Mouse (Mus musculus) embryonic facial prominence, embryonic 10.5 days (tissue): ENCODE results near the gene Msl1. TPM values are rescaled to one million over a fixed set of nuclear protein-coding genes. Genes with fewer than 3 reads are reported as not detected.

Experiments
- DNase-seq: peaks from one replicate; pipeline ENCODE4 v3.0.0-alpha.2; 2017; ENCODE audit warnings: low spot score
- H3K27ac ChIP-seq: fragments of 300-500 bp; sonication (generic); replicated peaks from 2 replicates; pipeline ENCODE4 v1.5.1; 2016; ENCODE audit warnings: mild to moderate bottlenecking
- H3K27me3 ChIP-seq: fragments of 300-500 bp; sonication (generic); replicated peaks from 2 replicates; pipeline ENCODE4 v1.6.1; 2016; ENCODE audit warnings: low read depth, mild to moderate bottlenecking; ENCODE audit not compliant: poor library complexity, severe bottlenecking
- H3K36me3 ChIP-seq: fragments of 300-500 bp; sonication (generic); replicated peaks from 2 replicates; pipeline ENCODE4 v1.6.1; 2016; ENCODE audit warnings: mild to moderate bottlenecking, moderate library complexity
- H3K4me1 ChIP-seq: fragments of 300-500 bp; sonication (generic); 2 replicates; pipeline ENCODE4 v1.6.1; 2016
- H3K4me3 ChIP-seq: fragments of 300-500 bp; sonication (generic); 2 replicates; pipeline ENCODE4 v1.5.1; 2016; ENCODE audit warnings: mild to moderate bottlenecking, moderate library complexity
- H3K9me3 ChIP-seq: fragments of 300-500 bp; sonication (generic); 2 replicates; pipeline ENCODE4 v1.6.1; 2016; ENCODE audit warnings: mild to moderate bottlenecking
- WGBS: fragments of 180-500 bp; shearing (Covaris S2); methylation state at CpG from one replicate; pipeline ENCODE4 v1.1.7; 2016; 5-methylcytosine and 5-hydroxymethylcytosine counted together
- polyA plus RNA-seq: library from polyadenylated mRNA; unstranded; fragments of >200 nt; fragmentation: Nextera tagmentation; extraction: Ambion mirVana; gene quantifications from 2 replicates; pipeline ENCODE4 v1.2.1, GENCODE M21; 2016

Msl1 gene
- polyA plus RNA-seq, 1 experiment from 2014 or later: 23.4 TPM

DNA sequence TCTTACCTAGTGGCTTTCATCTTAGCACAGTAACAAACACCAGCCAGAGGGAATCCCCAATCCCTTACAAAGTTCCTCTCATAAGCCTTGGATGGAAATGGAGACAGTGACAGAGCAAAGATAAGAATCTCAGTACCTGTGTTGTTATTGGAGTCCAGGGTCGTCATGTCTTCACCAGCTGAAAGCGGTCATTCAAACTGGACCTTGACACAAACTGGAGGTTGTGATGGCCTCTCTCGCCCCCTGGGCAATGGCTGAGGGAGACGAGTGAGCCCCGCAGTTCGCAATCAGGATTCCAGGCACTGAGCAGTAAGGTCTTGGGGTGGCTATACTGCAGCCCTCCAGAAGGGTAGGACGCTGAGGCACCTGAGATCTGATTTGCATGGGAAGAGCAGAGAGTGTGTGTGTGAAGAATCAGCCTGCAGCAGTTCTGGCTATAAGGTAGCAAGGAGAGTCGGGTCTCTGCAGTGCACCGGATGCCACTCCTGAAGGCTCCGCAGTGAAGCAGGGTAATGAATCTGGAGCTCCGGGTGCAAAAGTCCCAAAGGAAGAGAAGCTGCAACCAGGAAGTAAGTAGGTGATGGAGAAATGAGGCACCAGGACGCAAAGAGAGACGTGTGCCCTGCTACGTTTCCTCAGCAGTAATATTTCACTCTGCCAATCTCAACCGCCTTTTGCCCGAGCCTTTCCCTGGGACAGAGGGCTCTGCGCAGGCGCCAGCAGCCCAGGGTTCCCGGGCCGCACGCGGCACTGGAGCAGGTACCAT lies 20.6 kb upstream of the Msl1 start, which contains the start of gene Nr1d1:
Nr1d1 (minus strand) TSS at position 752 of the 766 bp plus-strand sequence.
- Histone ChIP-seq H3K4me3 (peak within 1 kb of the TSS; percentile 60), H3K4me1 (peaks cover 54% of the 10 kb centered on the region), H3K27ac (peak within 1 kb of the TSS; percentile 85), H3K9me3 (no peaks in the 10 kb centered on the region), H3K27me3 (no peaks in the 10 kb centered on the region), H3K36me3 (peaks cover 16% of the 10 kb centered on the region)
- no peak for DNase-seq
- 1% methylated on average over 22 of the region's 22 CpGs for WGBS

DNA sequence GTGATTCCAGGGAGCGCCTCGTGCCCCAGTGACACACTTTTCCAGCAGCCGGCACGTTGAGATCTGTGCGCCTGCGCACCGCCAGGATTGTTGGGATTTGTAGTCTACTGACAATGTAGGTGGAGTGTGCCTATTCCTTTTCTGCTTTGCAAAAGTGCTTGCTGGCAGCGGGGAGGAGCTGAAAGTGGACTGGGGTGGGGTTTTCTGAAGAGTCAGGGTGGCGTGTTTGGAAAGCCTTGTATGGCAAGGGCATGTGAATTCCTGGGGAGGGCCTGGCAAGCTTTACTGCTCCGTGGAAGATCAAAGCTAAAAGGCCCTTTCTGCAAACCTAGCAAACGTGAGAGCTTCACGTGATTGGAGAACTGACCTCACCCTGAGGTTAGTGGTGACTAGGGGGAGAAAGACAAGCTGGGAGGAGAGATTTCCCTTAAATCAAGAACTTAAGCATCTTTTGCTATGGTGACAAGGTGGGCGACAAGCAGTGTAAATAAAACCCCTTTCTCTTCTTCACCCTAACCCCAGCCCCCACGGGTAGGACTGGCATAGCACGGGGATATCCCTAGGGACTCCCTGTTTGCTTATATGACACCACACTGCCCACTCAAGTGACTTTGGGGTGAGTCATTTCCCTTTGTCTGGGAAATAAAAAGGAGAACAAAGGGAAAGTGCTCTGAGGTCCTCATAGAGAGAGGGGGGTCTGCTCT lies 19.8 kb upstream of the Msl1 start:
- peaks cover 54% of the 10 kb centered on the region for H3K4me1 ChIP-seq
- WGBS: 10% methylated on average over 15 of the region's 15 CpGs

DNA sequence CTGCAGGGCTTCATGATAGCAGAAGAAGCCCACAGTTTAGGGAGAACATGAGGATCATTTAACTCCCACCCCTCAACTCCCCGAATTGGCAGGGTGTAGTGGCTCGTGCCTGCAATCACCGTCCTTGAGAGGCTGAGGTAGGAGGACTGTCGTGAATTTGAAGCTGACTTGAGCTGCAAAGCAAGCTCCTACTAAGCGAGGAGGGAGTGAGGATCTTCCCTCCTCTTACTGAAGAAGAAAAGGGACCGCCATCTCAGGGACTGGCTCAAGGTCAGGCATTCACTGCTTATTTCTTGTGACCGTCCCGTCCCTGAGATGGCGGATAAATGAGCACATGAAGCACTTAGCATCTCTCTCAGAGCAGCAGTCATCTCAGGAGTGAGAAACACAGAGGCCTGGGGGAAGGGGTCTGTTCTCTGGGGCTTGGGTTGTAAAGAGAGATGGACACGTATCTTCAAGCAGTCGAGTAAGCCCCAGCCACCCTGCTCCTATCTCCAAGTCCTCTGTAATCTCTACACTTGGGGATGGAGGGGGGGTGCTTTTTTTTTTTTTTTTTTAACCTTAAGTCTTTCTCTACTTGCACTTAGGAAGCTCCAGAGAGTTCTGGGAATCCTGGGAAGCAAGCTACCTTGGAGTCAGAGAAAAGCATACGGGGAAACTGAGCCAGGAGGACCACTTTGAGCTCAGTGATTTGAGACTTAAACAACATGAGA lies 19.1 kb upstream of the Msl1 start:
- Histone ChIP-seq H3K27ac (peak overlapping the region; percentile 85), H3K27me3 (no peaks in the 10 kb centered on the region), H3K4me1 (peaks cover 58% of the 10 kb centered on the region), H3K4me3 (peak overlapping the region; percentile 60), H3K9me3 (no peaks in the 10 kb centered on the region), H3K36me3 (peaks cover 1% of the 10 kb centered on the region; the same call in 1 of the 2 replicates)
- WGBS: 57% methylated on average over 12 of the region's 12 CpGs
- no peak for DNase-seq

More for the DNA sequence above, 19.8 kb upstream of the Msl1 start:
- H3K4me3 ChIP-seq: peak overlapping the region; percentile 60
- no peaks in the 10 kb centered on the region for H3K27me3 ChIP-seq
- H3K27ac ChIP-seq: peak overlapping the region; percentile 85
- no peaks in the 10 kb centered on the region for H3K9me3 ChIP-seq
- peak; percentile 96 for DNase-seq
- H3K36me3 ChIP-seq: peaks cover 9% of the 10 kb centered on the region

DNA sequence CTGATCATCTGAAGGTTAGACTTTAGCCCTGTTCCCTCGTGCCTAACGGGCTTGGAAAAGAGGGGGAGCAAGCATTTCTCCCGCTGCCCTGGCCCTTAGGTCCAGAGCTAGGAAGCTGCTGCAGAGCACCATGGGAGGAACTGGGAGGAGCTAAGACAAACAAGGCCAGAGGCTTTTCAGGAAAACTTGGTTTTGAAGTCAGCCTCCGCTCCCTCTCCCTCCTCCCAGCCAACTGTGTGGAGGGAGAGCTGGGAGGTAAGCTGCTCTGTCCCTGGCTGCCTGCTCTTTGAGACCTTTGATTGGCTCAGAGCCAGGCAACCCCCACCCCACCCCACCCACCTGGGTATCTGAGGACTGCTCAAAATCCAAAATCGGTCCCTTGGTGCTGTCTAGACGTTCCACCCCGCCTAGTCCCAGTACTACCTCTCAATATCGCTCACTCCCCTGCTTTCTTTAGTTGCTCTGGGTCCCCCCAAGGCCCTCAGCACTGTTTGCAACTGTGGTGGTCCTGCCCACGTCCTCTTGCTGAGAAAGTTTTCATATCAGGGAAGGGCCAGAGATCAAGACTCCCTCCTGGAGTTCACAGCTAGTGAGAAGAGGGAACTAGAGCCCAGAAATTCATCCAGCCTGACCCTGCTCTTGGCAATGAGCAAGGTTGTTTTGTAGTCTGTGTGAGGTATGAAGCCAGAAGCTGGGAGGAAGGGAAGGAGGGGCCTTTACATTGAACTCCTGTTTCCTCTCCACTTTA lies 18.3 kb upstream of the Msl1 start:
- Histone ChIP-seq H3K4me1 (peaks cover 66% of the 10 kb centered on the region), H3K4me3 (peak overlapping the region; percentile 60)
- WGBS: 5% methylated on average over 9 of the region's 9 CpGs

DNA sequence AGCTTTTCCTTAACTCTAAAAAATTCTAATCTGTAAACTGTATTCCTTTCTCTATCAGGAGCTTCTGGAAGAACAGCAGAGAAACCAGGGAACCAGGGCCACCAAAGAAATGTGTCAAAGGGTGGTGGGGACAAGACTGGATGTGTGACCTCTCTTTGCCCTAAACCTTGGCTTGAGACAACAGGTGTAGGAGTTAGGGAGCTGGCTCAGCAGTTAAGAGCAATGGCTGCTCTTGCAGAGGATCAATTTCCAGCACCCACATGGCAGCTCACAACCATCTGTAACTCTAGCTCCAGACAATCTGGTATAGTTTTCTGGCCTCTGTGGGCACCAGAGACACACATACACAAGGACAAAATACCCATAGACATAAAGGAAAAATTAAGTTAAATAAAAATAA lies 17.4 kb upstream of the Msl1 start:
- no peak for DNase-seq
- no peak overlapping the region for H3K27ac ChIP-seq
- H3K9me3 ChIP-seq: no peaks in the 10 kb centered on the region
- H3K27me3 ChIP-seq: no peaks in the 10 kb centered on the region
- H3K36me3 ChIP-seq: no peaks in the 10 kb centered on the region
- no peak overlapping the region for H3K4me3 ChIP-seq
- peaks cover 72% of the 10 kb centered on the region for H3K4me1 ChIP-seq

More for the DNA sequence above, 18.3 kb upstream of the Msl1 start:
- no peaks in the 10 kb centered on the region for H3K36me3 ChIP-seq
- DNase-seq: peak; percentile 66
- H3K27me3 ChIP-seq: no peaks in the 10 kb centered on the region
- H3K9me3 ChIP-seq: no peaks in the 10 kb centered on the region
- H3K27ac ChIP-seq: peak overlapping the region; percentile 85

DNA sequence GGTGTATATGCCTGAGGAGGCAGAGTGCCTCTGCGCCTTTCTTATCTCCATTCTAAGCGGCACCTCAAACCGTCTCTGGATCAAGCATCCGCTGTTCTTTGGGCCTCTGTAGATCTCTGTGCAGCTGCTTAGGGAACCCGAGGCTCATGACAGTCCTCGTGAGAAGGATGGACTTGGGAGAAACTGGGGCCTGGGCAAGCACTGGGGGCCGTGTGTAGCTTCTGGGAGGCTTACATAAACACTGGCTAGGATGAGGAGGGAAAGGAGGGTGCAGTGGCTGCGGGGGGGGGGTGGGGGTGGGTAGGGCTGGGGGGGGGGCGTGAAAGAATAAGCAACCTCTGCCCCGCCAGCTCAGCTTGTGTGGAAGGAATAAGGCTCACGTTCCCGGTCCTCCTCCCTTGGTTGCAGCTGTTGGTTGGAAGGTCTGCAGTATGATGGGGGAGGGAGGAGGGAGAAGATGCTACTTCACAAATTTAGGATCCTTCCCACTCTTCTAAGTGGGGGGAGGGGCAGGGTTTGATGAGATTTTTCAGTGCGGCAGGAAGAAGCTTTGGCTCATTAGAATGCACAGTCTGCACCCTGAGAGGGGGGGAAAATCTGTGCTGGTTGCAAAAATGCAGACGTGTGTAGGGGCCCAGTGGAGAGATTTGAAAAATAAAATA lies 13.3 kb upstream of the Msl1 start:
- peak; percentile 39 for DNase-seq
- peaks cover 68% of the 10 kb centered on the region for H3K4me1 ChIP-seq
- H3K4me3 ChIP-seq: peak overlapping the region; percentile 49
- H3K27me3 ChIP-seq: peaks cover 6% of the 10 kb centered on the region; the same call in 1 of the 2 replicates
- no peaks in the 10 kb centered on the region for H3K9me3 ChIP-seq
- 14% methylated on average over 14 of the region's 14 CpGs for WGBS
- no peaks in the 10 kb centered on the region for H3K36me3 ChIP-seq
- peak overlapping the region; percentile 90 for H3K27ac ChIP-seq

DNA sequence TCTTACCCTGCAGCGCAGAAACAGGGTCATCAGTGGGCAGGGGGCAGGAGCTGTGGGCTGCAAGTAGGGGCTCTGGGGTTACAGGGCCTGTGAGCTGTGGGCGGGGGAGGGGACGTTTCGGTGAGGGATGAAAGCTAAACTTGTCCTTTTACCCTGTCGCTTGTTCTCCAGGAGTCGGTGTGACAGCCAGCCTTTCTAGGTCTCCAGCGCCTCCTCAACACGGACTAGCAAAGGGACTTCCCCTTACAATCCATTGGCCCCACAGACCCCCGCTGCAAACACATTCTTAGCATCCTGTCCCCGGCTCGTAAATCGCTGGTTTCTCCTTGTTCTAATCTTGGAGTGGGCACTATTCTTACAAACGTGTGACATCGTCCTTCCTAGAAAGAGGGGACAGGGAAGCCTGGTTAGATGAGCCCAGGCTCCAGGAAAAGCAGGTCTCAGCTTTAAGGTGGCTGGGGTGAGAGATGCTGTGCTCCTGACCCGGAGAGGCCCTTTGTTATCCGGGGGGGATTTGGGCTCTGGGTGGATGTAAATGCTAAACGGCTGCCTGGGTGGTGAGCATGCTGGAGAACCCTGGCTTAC lies 12.6 kb upstream of the Msl1 start:
- DNase-seq: peak; percentile 61
- Histone ChIP-seq H3K9me3 (no peaks in the 10 kb centered on the region), H3K27me3 (peaks cover 6% of the 10 kb centered on the region; the same call in 1 of the 2 replicates), H3K36me3 (no peaks in the 10 kb centered on the region), H3K4me3 (peak overlapping the region; percentile 49), H3K4me1 (peaks cover 66% of the 10 kb centered on the region), H3K27ac (peak overlapping the region; percentile 90)
- 2% methylated on average over 17 of the region's 17 CpGs for whole genome bisulfite sequencing

DNA sequence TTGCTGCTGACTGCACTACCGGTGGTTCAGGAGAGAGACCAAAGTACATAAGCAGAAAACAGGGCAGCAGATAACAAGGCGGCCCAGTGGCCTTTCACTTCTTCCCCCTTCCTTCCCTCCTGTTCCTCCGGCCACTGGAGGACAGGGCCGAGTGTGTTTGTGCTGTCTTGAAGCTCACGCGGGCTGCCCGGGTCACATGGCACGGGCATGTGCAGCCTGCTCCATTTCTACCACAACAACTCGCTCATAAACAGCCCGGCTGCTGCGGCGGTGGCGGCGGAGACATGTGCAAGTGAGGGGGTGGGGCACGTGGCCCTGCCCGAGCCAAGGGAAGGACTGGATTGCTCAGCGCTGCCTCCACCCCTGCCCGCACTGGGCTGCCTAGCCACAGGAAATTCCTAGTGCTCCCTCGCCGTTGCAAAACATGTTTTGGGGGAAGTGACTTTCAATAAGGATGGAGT lies 12.1 kb upstream of the Msl1 start:
- DNase-seq: peak; percentile 88
- H3K4me1 ChIP-seq: peaks cover 65% of the 10 kb centered on the region
- peaks cover 6% of the 10 kb centered on the region; the same call in 1 of the 2 replicates for H3K27me3 ChIP-seq
- peak overlapping the region; percentile 90 for H3K27ac ChIP-seq
- H3K4me3 ChIP-seq: peak overlapping the region; percentile 49
- no peaks in the 10 kb centered on the region for H3K9me3 ChIP-seq
- under 1% methylated on average over 20 of the region's 20 CpGs for WGBS
- no peaks in the 10 kb centered on the region for H3K36me3 ChIP-seq

DNA sequence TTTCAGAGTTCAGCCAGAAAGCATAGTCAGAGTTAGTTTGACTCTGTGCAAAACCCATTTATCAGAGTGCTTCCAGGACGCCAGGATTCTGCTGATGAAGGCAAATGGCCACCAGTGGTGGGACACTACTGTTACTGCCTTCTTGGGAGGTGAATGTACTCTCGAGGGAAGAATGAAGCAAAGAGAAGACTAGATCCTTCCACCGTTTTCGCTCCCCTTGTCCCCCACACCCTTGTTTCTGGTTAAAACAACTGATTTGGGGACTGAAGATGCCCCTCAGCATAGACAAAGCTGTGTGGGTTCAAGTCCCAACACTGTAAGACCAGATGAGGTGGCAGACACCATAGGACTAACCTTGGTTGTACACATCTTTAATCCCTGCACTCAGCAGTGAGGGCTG lies 11.2 kb upstream of the Msl1 start:
- Histone ChIP-seq H3K27ac (no peak overlapping the region), H3K4me3 (no peak overlapping the region), H3K27me3 (peaks cover 6% of the 10 kb centered on the region; the same call in 1 of the 2 replicates), H3K4me1 (peaks cover 72% of the 10 kb centered on the region), H3K36me3 (no peaks in the 10 kb centered on the region), H3K9me3 (no peaks in the 10 kb centered on the region)
- no peak for DNase-seq
- WGBS: 69% methylated on average over 4 of the region's 4 CpGs

DNA sequence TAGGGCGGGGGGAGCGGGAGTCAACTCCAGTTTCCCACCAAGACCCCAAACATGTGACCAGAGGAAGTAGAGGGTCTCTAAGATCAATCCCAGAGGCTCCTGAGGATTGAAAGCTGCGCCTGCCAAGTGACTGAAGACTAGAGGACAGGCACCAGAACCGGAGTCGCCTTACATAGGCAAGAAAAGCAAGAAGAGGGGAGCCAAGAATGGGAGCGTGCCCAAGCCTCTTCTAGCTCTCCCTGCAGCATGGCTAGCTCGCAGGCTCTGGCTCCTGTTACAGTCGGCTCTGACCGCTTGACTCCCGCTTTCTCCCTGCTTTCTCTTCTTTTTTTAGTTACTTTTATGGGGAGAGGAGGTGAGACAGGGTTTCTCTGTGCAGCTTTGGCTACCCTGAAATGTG lies 10.1 kb upstream of the Msl1 start:
- Histone ChIP-seq H3K36me3 (no peaks in the 10 kb centered on the region), H3K9me3 (no peaks in the 10 kb centered on the region), H3K27me3 (peaks cover 6% of the 10 kb centered on the region; the same call in 1 of the 2 replicates), H3K27ac (peak overlapping the region; percentile 82), H3K4me1 (peaks cover 80% of the 10 kb centered on the region), H3K4me3 (0 out of 2 replicates have a peak overlapping the region, but pooled peaks have one; percentile 44)
- 68% methylated on average over 10 of the region's 10 CpGs for WGBS
- DNase-seq: no peak

DNA sequence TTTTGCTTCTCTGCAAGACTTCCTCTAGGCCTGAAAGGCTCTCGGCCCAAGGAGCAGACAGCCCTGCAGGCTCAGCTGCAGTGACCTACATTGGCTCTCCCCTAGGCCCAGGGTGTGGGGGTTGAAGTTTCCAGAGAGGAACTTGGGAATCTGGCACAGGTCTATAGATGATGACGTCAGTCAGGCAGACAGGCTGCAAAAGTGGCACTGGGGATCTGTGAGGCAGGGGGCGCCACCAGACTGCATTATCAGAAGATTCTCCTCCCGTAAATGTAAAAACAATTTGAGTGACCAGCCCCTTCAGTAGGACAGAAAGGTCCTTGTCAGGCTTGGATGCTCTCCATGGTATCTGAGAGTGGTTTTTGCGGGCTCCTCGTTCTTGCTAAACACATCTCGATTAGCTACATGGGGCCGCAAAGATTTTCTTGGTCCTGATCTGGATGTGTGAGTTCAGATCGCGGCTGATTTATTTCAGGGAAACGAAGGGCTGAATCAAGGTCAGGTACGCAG lies 9.5 kb upstream of the Msl1 start:
- H3K27me3 ChIP-seq: peaks cover 6% of the 10 kb centered on the region; the same call in 1 of the 2 replicates
- H3K36me3 ChIP-seq: no peaks in the 10 kb centered on the region
- H3K9me3 ChIP-seq: no peaks in the 10 kb centered on the region
- peak overlapping the region; percentile 44; the same call in 1 of the 2 replicates for H3K4me3 ChIP-seq
- WGBS: 13% methylated on average over 12 of the region's 12 CpGs
- H3K4me1 ChIP-seq: peaks cover 80% of the 10 kb centered on the region
- peak overlapping the region; percentile 82 for H3K27ac ChIP-seq
- peak; percentile 73 for DNase-seq
